Mouse (Mus musculus) midbrain, embryonic 14.5 days (tissue): Measurements from ENCODE around the gene Fbxw7. TPM values are rescaled to one million over a fixed set of nuclear protein-coding genes. Genes with fewer than 3 reads are reported as not detected.
"Not testable (repeated sequence)": the region's sequence is repeated elsewhere in the genome, so short reads cannot be mapped to it uniquely, and the experiment has no call there.

ENCODE experiments used
- ATAC-seq: fragments of 200-750 bp; cut with Nextera tagmentation; 2 replicates; pipeline ENCODE4 v1.8.0; 2017; ENCODE audit warnings: moderate number of reproducible peaks, moderate library complexity; ENCODE audit not compliant: low FRiP score, low TSS enrichment
- DNase-seq: peaks from one replicate; pipeline ENCODE4 v3.0.0-alpha.2; 2015
- H3K27ac ChIP-seq: fragments of 300-500 bp; sonication (generic); replicated peaks from 2 replicates; pipeline ENCODE4 v1.5.1; 2014; ENCODE audit warnings: mild to moderate bottlenecking, low read depth, low read length, moderate library complexity
- H3K27me3 ChIP-seq: fragments of 300-500 bp; sonication (generic); 2 replicates; pipeline ENCODE4 v1.6.1; 2014; ENCODE audit warnings: low read length, control low read depth, mixed read lengths; ENCODE audit not compliant: control insufficient read depth, insufficient read depth
- H3K36me3 ChIP-seq: fragments of 300-500 bp; sonication (generic); 2 replicates; pipeline ENCODE4 v1.6.1; 2014; ENCODE audit warnings: low read length, control low read depth; ENCODE audit not compliant: control insufficient read depth, insufficient read depth
- H3K4me1 ChIP-seq: fragments of 300-500 bp; sonication (generic); 2 replicates; pipeline ENCODE4 v1.6.1; 2014; ENCODE audit warnings: mild to moderate bottlenecking, antibody characterized with exemption, low read length, control low read depth; ENCODE audit not compliant: control insufficient read depth, insufficient read depth
- H3K4me2 ChIP-seq: fragments of 300-500 bp; sonication (generic); 2 replicates; pipeline ENCODE4 v1.6.1; 2014; ENCODE audit warnings: mild to moderate bottlenecking, low read length, moderate library complexity
- H3K4me3 ChIP-seq: fragments of 300-500 bp; sonication (generic); replicated peaks from 2 replicates; pipeline ENCODE4 v1.5.1; 2014; ENCODE audit warnings: low read depth, low read length
- H3K9ac ChIP-seq: fragments of 300-500 bp; sonication (generic); replicated peaks from 2 replicates; pipeline ENCODE4 v1.6.1; 2014; ENCODE audit warnings: mild to moderate bottlenecking, low read length, moderate library complexity
- H3K9me3 ChIP-seq: fragments of 300-500 bp; sonication (generic); 2 replicates; pipeline ENCODE4 v1.6.1; 2016; ENCODE audit warnings: low read length, control low read depth, mixed read lengths; ENCODE audit not compliant: control insufficient read depth
- WGBS: fragments of 180-500 bp; shearing (Covaris S2); extraction: QIAGEN DNeasy Blood & Tissue Kit; methylation state at CpG from one replicate; pipeline ENCODE4 v1.1.7; 2014; 5-methylcytosine and 5-hydroxymethylcytosine counted together
- polyA plus RNA-seq: library from polyadenylated mRNA; unstranded; fragments of >200 nt; fragmentation: Nextera tagmentation; extraction: Ambion mirVana; gene quantifications from 2 replicates; pipeline ENCODE4 v1.2.1, GENCODE M21; 2014

The Fbxw7 gene
- polyA plus RNA-seq, 1 experiment from 2014 or later = 24.7 TPM

DNA sequence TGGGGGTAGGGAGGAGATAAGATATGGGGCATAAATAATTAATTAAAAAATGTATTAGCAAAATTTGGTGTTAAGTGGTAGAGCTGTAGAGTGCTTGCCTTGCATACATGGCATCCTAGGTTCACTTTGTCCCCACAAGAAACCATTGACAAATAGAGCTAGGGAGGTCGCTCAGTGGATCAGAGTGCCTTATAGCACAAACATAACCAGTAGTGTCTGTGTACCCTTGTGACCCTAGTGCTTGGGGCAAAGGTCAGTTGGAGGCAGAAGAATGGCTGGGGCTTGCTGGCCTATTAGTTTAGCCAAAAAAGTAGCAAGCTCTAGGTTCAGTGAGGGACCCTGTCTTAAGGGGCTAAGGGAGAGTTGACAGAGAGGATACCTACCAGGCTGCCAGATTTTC, 45.6 kb downstream of the Fbxw7 start:
- 90% methylated on average over 1 of the region's 1 CpGs for WGBS
- Histone ChIP-seq H3K36me3 (peaks cover 3% of the 10 kb centered on the region; the same call in 1 of the 2 replicates), H3K27me3 (no peaks in the 10 kb centered on the region), H3K27ac (no peak overlapping the region), H3K9ac (no peak overlapping the region), H3K4me1 (no peaks in the 10 kb centered on the region), H3K9me3 (no peaks in the 10 kb centered on the region), H3K4me2 (no peak overlapping the region), H3K4me3 (no peak overlapping the region)
- ATAC-seq (no peak), DNase-seq (no peak)

DNA sequence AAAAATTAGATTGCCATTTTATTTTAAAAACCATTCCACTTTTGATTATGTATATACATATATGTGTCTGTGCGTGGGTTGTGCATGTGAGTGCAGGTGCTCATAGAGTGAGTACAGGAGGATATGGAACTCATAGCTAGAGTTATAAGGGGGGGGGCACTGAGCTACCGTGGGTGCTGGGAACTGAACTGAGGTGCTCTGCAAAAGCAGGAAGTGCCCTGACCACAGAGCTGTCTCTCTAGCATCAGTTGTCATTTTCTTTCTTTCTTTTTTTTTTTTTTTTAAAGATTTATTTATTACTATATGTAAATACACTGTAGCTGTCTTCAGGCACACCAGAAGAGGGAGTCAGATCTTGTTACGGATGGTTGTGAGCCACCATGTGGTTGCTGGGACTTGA, 46.7 kb downstream of the Fbxw7 start:
- H3K4me2 ChIP-seq, ATAC-seq, H3K36me3 ChIP-seq, H3K27me3 ChIP-seq, H3K9me3 ChIP-seq, H3K4me1 ChIP-seq, DNase-seq, H3K9ac ChIP-seq, H3K4me3 ChIP-seq, H3K27ac ChIP-seq: not testable (repeated sequence)
- WGBS = 97% methylated on average over 3 of the region's 3 CpGs

DNA sequence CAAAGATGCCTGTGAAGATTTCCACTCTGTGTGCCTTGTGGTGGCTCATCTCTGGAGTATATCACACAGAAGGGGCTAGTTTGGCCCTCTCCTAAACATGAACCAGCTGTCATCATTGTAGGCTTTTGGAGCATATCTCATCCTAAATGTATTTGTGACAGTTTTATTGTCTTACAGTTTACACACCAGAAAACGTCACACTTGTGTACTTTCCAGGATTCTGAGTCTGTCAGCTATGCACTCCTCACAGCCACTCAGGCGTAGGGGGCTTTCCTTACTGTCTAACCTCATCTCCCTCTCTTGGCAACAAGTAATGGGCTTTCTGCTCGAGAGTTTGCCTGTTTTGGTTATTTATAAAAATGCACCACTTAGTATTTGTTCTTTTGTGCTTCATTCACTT, 50.6 kb downstream of the Fbxw7 start:
- Histone ChIP-seq H3K4me2 (no peak overlapping the region), H3K27ac (no peak overlapping the region), H3K36me3 (peaks cover 3% of the 10 kb centered on the region; the same call in 1 of the 2 replicates), H3K9me3 (no peaks in the 10 kb centered on the region), H3K27me3 (no peaks in the 10 kb centered on the region), H3K4me3 (no peak overlapping the region), H3K9ac (no peak overlapping the region), H3K4me1 (no peaks in the 10 kb centered on the region)
- no peak for ATAC-seq
- DNase-seq = no peak
- 71% methylated on average over 3 of the region's 3 CpGs for WGBS

DNA sequence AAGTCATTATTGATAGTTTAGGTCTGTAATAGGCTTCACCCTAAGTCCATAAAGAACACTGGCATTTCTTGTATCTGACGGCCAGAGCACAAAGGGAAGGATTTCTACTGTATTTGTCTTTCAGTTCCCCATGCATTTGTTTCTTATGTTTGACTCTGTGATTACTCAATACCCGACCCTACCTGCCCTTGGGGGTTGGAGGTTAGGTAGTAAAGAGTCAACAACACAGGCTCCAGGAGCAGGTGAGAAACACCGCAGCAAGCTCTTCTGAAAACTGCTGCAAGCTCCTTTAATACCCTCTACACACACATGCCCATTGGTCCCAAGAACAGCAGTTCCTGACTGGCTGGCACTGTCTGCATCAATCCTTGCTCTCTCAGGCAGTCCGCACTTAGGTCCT, 51.8 kb downstream of the Fbxw7 start:
- Histone ChIP-seq H3K4me3 (no peak overlapping the region), H3K36me3 (peaks cover 3% of the 10 kb centered on the region; the same call in 1 of the 2 replicates), H3K9ac (no peak overlapping the region), H3K27me3 (no peaks in the 10 kb centered on the region), H3K9me3 (no peaks in the 10 kb centered on the region), H3K27ac (no peak overlapping the region), H3K4me2 (no peak overlapping the region), H3K4me1 (no peaks in the 10 kb centered on the region)
- WGBS = 84% methylated on average over 4 of the region's 4 CpGs
- ATAC-seq (no peak), DNase-seq (no peak)

DNA sequence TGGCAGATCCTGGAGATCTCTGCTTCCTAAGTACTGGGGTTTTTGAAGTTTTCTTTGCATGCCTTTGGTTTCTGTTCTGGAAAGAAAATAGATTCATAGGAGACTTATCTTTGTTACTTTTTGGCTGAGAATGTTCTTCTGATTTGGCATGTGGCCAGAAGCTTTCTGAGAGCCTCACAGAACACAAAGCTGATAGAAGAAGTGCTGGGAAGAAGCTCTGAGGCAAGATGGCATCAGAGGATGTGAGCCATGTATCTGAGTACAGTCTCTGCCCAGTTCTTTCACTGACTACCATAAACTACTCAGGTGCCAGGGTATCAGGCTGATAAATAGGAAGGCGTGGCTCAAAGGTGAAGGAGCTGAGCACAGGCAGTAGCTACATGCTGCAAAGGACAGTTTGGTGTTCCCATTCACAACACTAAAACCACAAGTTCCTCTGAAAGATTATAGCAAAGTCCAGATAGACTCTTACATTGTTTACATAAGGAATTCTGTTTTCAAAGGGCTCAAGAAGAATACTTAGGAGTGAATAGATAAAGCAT, 52.4 kb downstream of the Fbxw7 start:
- no peaks in the 10 kb centered on the region for H3K27me3 ChIP-seq
- H3K9me3 ChIP-seq = no peaks in the 10 kb centered on the region
- ATAC-seq = no peak
- H3K4me2 ChIP-seq = no peak overlapping the region
- no peak overlapping the region for H3K4me3 ChIP-seq
- H3K4me1 ChIP-seq = no peaks in the 10 kb centered on the region
- peaks cover 3% of the 10 kb centered on the region; the same call in 1 of the 2 replicates for H3K36me3 ChIP-seq
- 93% methylated on average over 1 of the region's 1 CpGs for WGBS
- H3K9ac ChIP-seq = no peak overlapping the region
- no peak for DNase-seq
- H3K27ac ChIP-seq = no peak overlapping the region

DNA sequence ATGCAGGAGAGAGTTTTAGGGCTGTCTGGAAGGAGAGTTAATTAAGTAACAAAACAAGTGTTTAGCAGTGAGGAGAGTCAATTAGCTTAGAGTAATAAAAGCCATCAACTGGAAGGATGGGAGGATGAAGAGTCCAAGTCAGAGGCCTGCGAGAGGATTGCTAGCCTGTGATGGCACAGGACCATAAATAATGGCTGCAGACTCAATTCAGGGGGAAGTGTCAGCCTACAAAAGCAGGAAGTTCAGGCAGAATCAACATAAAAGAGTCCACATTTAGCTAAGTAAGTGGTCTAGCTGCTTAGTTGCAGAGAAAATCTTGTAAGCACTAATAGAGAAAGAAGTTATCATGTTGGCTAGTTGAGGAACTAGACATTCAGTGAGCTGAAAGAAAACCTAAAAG, 52.9 kb downstream of the Fbxw7 start:
- H3K27me3 ChIP-seq = no peaks in the 10 kb centered on the region
- no peak overlapping the region for H3K4me2 ChIP-seq
- DNase-seq (no peak), ATAC-seq (no peak)
- H3K4me1 ChIP-seq = no peaks in the 10 kb centered on the region
- no peak overlapping the region for H3K27ac ChIP-seq
- H3K4me3 ChIP-seq = no peak overlapping the region
- 55% methylated on average over 1 of the region's 1 CpGs for WGBS
- no peak overlapping the region for H3K9ac ChIP-seq
- H3K9me3 ChIP-seq = no peaks in the 10 kb centered on the region
- H3K36me3 ChIP-seq = peaks cover 3% of the 10 kb centered on the region; the same call in 1 of the 2 replicates

DNA sequence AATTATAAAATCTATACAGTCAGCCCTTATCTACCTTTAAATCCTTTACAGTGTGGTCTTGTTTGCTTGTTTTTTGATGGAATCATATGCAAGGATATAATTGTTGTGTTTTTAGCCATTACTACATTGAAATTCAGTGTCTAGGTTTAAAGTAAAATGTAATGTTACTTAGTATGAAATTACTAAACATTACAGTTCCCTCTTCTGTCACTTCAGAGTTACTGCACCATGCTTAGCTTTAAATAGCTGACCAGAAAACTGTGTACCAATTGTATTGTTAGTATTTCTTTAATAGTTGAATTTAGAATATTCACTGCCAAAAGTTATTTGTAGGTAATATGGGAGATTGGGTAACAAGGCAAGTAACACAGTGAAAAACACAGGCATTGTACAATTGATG, 55.1 kb downstream of the Fbxw7 start:
- H3K27me3 ChIP-seq = no peaks in the 10 kb centered on the region
- no peaks in the 10 kb centered on the region for H3K4me1 ChIP-seq
- H3K27ac ChIP-seq = no peak overlapping the region
- DNase-seq (no peak), ATAC-seq (no peak)
- no peak overlapping the region for H3K4me2 ChIP-seq
- no peaks in the 10 kb centered on the region for H3K36me3 ChIP-seq
- H3K9ac ChIP-seq = no peak overlapping the region
- no peaks in the 10 kb centered on the region for H3K9me3 ChIP-seq
- H3K4me3 ChIP-seq = no peak overlapping the region

DNA sequence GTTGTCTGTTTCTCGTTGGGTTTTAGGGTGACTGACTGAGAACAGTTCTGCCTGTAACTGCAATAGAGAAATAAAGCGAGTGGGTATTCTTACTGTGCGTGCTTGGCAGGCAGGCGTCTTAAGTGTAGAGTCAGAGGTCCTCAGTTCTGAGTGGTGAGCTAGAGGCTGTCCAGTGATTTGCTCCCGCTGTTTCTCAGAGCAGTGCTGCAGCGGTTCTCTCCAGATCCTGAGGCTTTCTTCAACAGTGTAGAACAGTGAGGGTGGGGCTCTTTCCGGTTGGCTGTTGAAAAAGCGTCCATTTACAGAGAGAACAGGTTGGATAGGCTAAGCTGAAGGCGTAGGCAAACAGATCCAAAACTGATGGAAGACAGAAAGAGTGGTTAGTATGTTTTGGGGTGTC, 60.2 kb downstream of the Fbxw7 start:
- H3K4me2 ChIP-seq = no peak overlapping the region
- H3K4me1 ChIP-seq = no peaks in the 10 kb centered on the region
- no peak overlapping the region for H3K4me3 ChIP-seq
- H3K27ac ChIP-seq = no peak overlapping the region
- no peak overlapping the region for H3K9ac ChIP-seq
- no peaks in the 10 kb centered on the region for H3K9me3 ChIP-seq
- H3K36me3 ChIP-seq = no peaks in the 10 kb centered on the region
- no peaks in the 10 kb centered on the region for H3K27me3 ChIP-seq
- WGBS = 89% methylated on average over 9 of the region's 9 CpGs
- no peak for DNase-seq
- ATAC-seq = no peak

DNA sequence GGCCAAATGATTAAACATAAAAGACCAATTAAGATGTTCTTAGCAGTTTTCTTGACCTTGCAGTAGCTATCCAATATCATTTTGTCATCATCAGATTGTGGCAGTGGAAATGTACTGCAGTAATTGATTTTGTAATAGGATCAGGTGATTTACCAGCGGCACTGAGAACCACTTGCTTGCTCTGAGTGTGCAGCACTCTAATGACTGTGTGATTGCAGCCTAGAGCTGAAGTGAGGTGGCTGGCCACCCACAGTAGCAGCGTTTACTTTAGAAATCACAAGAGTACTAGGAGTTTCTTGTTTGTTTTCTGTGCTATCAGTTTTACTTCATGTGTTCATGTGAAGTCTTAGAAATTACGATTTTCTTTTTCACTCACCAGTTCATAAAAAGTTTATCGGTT, 61.1 kb downstream of the Fbxw7 start:
- DNase-seq (no peak), ATAC-seq (no peak)
- no peak overlapping the region for H3K27ac ChIP-seq

More for the DNA sequence above, 61.1 kb downstream of the Fbxw7 start:
- Histone ChIP-seq H3K4me1 (no peaks in the 10 kb centered on the region), H3K4me2 (no peak overlapping the region), H3K4me3 (no peak overlapping the region), H3K9me3 (no peaks in the 10 kb centered on the region), H3K9ac (no peak overlapping the region), H3K36me3 (no peaks in the 10 kb centered on the region), H3K27me3 (no peaks in the 10 kb centered on the region)
- 80% methylated on average over 4 of the region's 4 CpGs for WGBS
